Mouse (Mus musculus) liver, adult 2 months (tissue): ENCODE measurements at regions not wholly inside any gene's neighbourhood (a gene's known extent, or its start where the extent isn't known, plus 50 kb on each side); places are given as distances from the start of the nearest gene placed in this dataset.

Experiments
- CTCF ChIP-seq: fragments of 200-500 bp; IDR thresholded peaks from 2 replicates; pipeline ENCODE4 v1.5.1; 2011; ENCODE audit warnings: low read depth, low read length, control low read depth
- POLR2A ChIP-seq: fragments of 200-500 bp; IDR thresholded peaks from 2 replicates; pipeline ENCODE4 v1.6.1; 2011; ENCODE audit warnings: low read length, control low read depth; ENCODE audit not compliant: insufficient read depth; ENCODE audit errors: extremely low read depth

DNA sequence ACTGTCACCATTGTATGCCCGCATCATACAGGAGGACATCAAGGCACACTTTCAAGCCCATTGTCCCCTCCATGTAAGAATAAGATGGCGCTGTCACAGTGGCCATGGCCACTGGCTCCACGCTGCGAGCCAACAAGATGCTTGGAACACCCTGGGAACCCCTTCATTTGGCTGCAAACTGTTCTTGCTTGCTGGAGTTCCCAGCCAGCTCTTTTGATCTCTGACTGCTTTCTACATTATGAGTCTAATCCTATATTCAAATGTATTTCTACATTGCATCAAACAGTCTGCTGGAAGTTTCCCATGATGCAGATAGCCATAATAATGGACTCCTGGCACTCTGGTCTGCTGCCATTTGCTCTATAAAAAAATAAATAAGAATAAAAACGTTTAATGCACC, 131.6 kb upstream of the Irx2 start:
- TF ChIP-seq POLR2A (no peak), CTCF (no peak)
